Mouse (Mus musculus): Measurements from ENCODE around the gene Bok.
"Not testable (repeated sequence)": the region's sequence is repeated elsewhere in the genome, so short reads cannot be mapped to it uniquely, and the experiment has no call there.

The Bok gene

GRCm38 (mm10) chr1:93685401-93686244, at the start of gene Bok:
Gene Bok, plus strand, starts transcription at chr1:93685660.
- DNase-seq (ENCODE audit: extremely low spot score): peak; percentile 79

GRCm38 (mm10) chr1:93636211-93636897, 49.1 kb upstream of the Bok start:
- no peak for DNase-seq (ENCODE audit: extremely low spot score)

- no peak for DNase-seq (ENCODE audit: extremely low spot score)
Measured at GRCm38 (mm10) chr1:93641978-93642377, 43.5 kb upstream of the Bok start.

- DNase-seq (ENCODE audit: extremely low spot score): no peak
Measured at GRCm38 (mm10) chr1:93642692-93643091, 42.8 kb upstream of the Bok start.

GRCm38 (mm10) chr1:93649604-93650172, 35.8 kb upstream of the Bok start:
- DNase-seq (ENCODE audit: extremely low spot score): no peak

- DNase-seq (ENCODE audit: extremely low spot score): no peak
Measured at GRCm38 (mm10) chr1:93654275-93654674, 31.2 kb upstream of the Bok start.

- no peak for DNase-seq (ENCODE audit: extremely low spot score)
Measured at GRCm38 (mm10) chr1:93654798-93655197, 30.7 kb upstream of the Bok start.

GRCm38 (mm10) chr1:93656325-93657024, 29.0 kb upstream of the Bok start:
- DNase-seq (ENCODE audit: extremely low spot score): no peak

GRCm38 (mm10) chr1:93657025-93657360, 28.5 kb upstream of the Bok start:
- DNase-seq (ENCODE audit: extremely low spot score): no peak

GRCm38 (mm10) chr1:93658559-93658958, 26.9 kb upstream of the Bok start, which contains the start of gene Stk25:
Gene Stk25, minus strand, starts transcription at chr1:93658659.
- DNase-seq (ENCODE audit: extremely low spot score): not testable (repeated sequence)

- DNase-seq (ENCODE audit: extremely low spot score): peak; percentile 44
Measured at GRCm38 (mm10) chr1:93667760-93668400, 17.6 kb upstream of the Bok start.

GRCm38 (mm10) chr1:93668791-93669548, 16.5 kb upstream of the Bok start:
- DNase-seq (ENCODE audit: extremely low spot score): peak; percentile 83

- DNase-seq (ENCODE audit: extremely low spot score): no peak
Measured at GRCm38 (mm10) chr1:93669941-93670340, 15.5 kb upstream of the Bok start.

- no peak for DNase-seq (ENCODE audit: extremely low spot score)
Measured at GRCm38 (mm10) chr1:93672682-93673081, 12.8 kb upstream of the Bok start.

- no peak for DNase-seq (ENCODE audit: extremely low spot score)
Measured at GRCm38 (mm10) chr1:93678386-93678785, 7.1 kb upstream of the Bok start.

- no peak for DNase-seq (ENCODE audit: extremely low spot score)
Measured at GRCm38 (mm10) chr1:93679889-93680568, 5.4 kb upstream of the Bok start.

GRCm38 (mm10) chr1:93686245-93686960, 943 bp downstream of the Bok start:
- peak; percentile 76 for DNase-seq (ENCODE audit: extremely low spot score)

GRCm38 (mm10) chr1:93686961-93687320, 1.5 kb downstream of the Bok start:
- DNase-seq (ENCODE audit: extremely low spot score): no peak

- no peak for DNase-seq (ENCODE audit: extremely low spot score)
Measured at GRCm38 (mm10) chr1:93688154-93688553, 2.7 kb downstream of the Bok start.

Measured in embryo, embryonic 9.5 days (tissue).